ENCODE assay signal across 9 mouse cellular contexts in genomic region chr5:111414192-111414591, GRCm38 (mm10). TPM values are rescaled to one million over a fixed set of nuclear protein-coding genes. Genes with fewer than 3 reads are reported as not detected.
DNase-seq lines count a peak whose midpoint lies in the region; ATAC-seq and TF ChIP-seq lines count a peak whose summit lies in the region.
"Had no signal": no experiment of that assay in that cellular context is flagged by ENCODE, and none has a peak within 500 bp of the region (broad histone marks: within the 10 kb centered on the region; RNA-seq: fewer than 3 reads in every experiment).

No protein-coding gene starts in this region.

- H3K27me3 ChIP-seq in embryonic facial prominence, embryonic 11.5 days (ENCODE audit: control insufficient read depth, insufficient read depth, low read length): no peaks in the 10 kb centered on the region; the same call in 1 of the 2 replicates
- peaks cover 60% of the 10 kb centered on the region for H3K27me3 ChIP-seq in heart, embryonic 10.5 days (ENCODE audit: insufficient read depth, poor library complexity, severe bottlenecking)
- peaks cover 25% of the 10 kb centered on the region for H3K27me3 ChIP-seq in kidney, postnatal 0 days (ENCODE audit: insufficient read depth, low read length)
- H3K27me3 ChIP-seq in liver, embryonic 14.5 days (ENCODE audit: control insufficient read depth, insufficient read depth, low read length): peaks cover 46% of the 10 kb centered on the region
- H3K27me3 ChIP-seq in neural tube, embryonic 13.5 days: peaks cover 34% of the 10 kb centered on the region
- H3K27me3 ChIP-seq in thymus, adult 2 months (ENCODE audit: control insufficient read depth, insufficient read depth, low read length): peaks cover 16% of the 10 kb centered on the region; the same call in 1 of the 2 replicates

- no peaks in the 10 kb centered on the region for H3K36me3 ChIP-seq in embryonic facial prominence, embryonic 11.5 days (replicated peaks; ENCODE audit: control insufficient read depth, insufficient read depth, low read depth, low read length)
- H3K36me3 ChIP-seq in heart, embryonic 10.5 days: peaks cover 5% of the 10 kb centered on the region; the same call in 1 of the 2 replicates
- H3K36me3 ChIP-seq in kidney, postnatal 0 days (ENCODE audit: insufficient read depth, low read length): no peaks in the 10 kb centered on the region
- H3K36me3 ChIP-seq in liver, embryonic 14.5 days (replicated peaks; ENCODE audit: control insufficient read depth, insufficient read depth, low read depth): no peaks in the 10 kb centered on the region
- H3K36me3 ChIP-seq in neural tube, embryonic 13.5 days: no peaks in the 10 kb centered on the region
- no peaks in the 10 kb centered on the region for H3K36me3 ChIP-seq in thymus, adult 2 months (ENCODE audit: control insufficient read depth, insufficient read depth, low read length)

- no peak overlapping the region for H3K9ac ChIP-seq in embryonic facial prominence, embryonic 11.5 days (replicated peaks; ENCODE audit: low read length)
- no peak overlapping the region for H3K9ac ChIP-seq in kidney, postnatal 0 days (ENCODE audit: low read depth, low read length)
- no peak overlapping the region for H3K9ac ChIP-seq in liver, embryonic 14.5 days (replicated peaks)
- H3K9ac ChIP-seq in neural tube, embryonic 13.5 days: peak overlapping the region; percentile 97; the same call in 1 of the 2 replicates

- H3K4me3 ChIP-seq in embryonic facial prominence, embryonic 11.5 days (ENCODE audit: low read depth, low read length): no peak overlapping the region
- H3K4me3 ChIP-seq in heart, embryonic 10.5 days: no peak overlapping the region
- H3K4me3 ChIP-seq in kidney, postnatal 0 days (replicated peaks; ENCODE audit: low read depth, low read length): no peak overlapping the region
- H3K4me3 ChIP-seq in liver, embryonic 14.5 days (ENCODE audit: insufficient read depth in 1 of 2, low read depth in 2 of 2, low read length in 2 of 2): no peak overlapping the region
- H3K4me3 ChIP-seq in neural tube, embryonic 13.5 days: no peak overlapping the region
- H3K4me3 ChIP-seq in thymus, adult 2 months (ENCODE audit: control insufficient read depth, insufficient read depth, low read length): no peak overlapping the region
- H3K4me3 ChIP-seq: myocyte had no signal

- no peak overlapping the region for H3K27ac ChIP-seq in embryonic facial prominence, embryonic 11.5 days (replicated peaks; ENCODE audit: low read depth, low read length)
- 0 out of 2 replicates have a peak overlapping the region, but pooled peaks have one; percentile 1 for H3K27ac ChIP-seq in heart, embryonic 10.5 days
- no peak overlapping the region for H3K27ac ChIP-seq in kidney, postnatal 0 days
- no peak overlapping the region for H3K27ac ChIP-seq in liver, embryonic 14.5 days
- H3K27ac ChIP-seq in neural tube, embryonic 13.5 days (replicated peaks): peak overlapping the region; percentile 54
- no peak overlapping the region for H3K27ac ChIP-seq in thymus, adult 2 months (ENCODE audit: control insufficient read depth, insufficient read depth, low read length)

- peak; percentile 34; the same call in 1 of the 2 replicates for ATAC-seq in embryonic facial prominence, embryonic 11.5 days (replicated peaks; ENCODE audit: insufficient number of reproducible peaks, low FRiP score, low TSS enrichment, low read depth)
- ATAC-seq in kidney, postnatal 0 days (replicated peaks; ENCODE audit: low FRiP score, low read depth): no peak; the same call in 1 of the 2 replicates
- no peak for ATAC-seq in liver, embryonic 14.5 days (ENCODE audit: insufficient read depth)
- peak; percentile 28; the same call in 1 of the 2 replicates for ATAC-seq in neural tube, embryonic 13.5 days (ENCODE audit: low read depth)

- TF ChIP-seq POLR2A in thymus, adult 2 months (IDR thresholded peaks at IDR 0.05; ENCODE audit: control insufficient read depth, extremely low read depth, insufficient read depth, low read length, poor library complexity): no peak

- TF ChIP-seq EP300 in liver, embryonic 14.5 days (IDR thresholded peaks at IDR 0.05; ENCODE audit: low read depth): no peak

- DNase-seq in right cerebral cortex, adult 18-20 months: peak; percentile 83
- DNase-seq in right cerebral cortex, postnatal 36 days (ENCODE audit: low spot score in 2 of 2): no peak
- peak; percentile 90 for DNase-seq in embryonic facial prominence, embryonic 11.5 days (ENCODE audit: low spot score)
- DNase-seq in heart, embryonic 10.5 days (ENCODE audit: low spot score): no peak
- DNase-seq in kidney, postnatal 0 days (ENCODE audit: low spot score): peak; percentile 91
- peak in 1 of 3 experiments; percentile 20 for DNase-seq in liver, embryonic 14.5 days (ENCODE audit: low read depth in 3 of 3, low spot score in 3 of 3)
- DNase-seq in thymus, adult 2 months: peak; percentile 87

- peaks cover 6% of the 10 kb centered on the region for H3K4me1 ChIP-seq in embryonic facial prominence, embryonic 11.5 days (ENCODE audit: control insufficient read depth, insufficient read depth, low read length)
- H3K4me1 ChIP-seq in heart, embryonic 10.5 days: peaks cover 54% of the 10 kb centered on the region
- H3K4me1 ChIP-seq in kidney, postnatal 0 days (replicated peaks; ENCODE audit: insufficient read depth, low read length): peaks cover 19% of the 10 kb centered on the region; the same call in 1 of the 2 replicates
- no peaks in the 10 kb centered on the region for H3K4me1 ChIP-seq in liver, embryonic 14.5 days (replicated peaks; ENCODE audit: control insufficient read depth in 2 of 2, insufficient read depth in 2 of 2, low read length in 1 of 2)
- H3K4me1 ChIP-seq in neural tube, embryonic 13.5 days (replicated peaks): peaks cover 60% of the 10 kb centered on the region
- H3K4me1 ChIP-seq in thymus, adult 2 months (replicated peaks; ENCODE audit: control insufficient read depth, insufficient read depth, low read length): peaks cover 20% of the 10 kb centered on the region

- no peak overlapping the region; the same call in 1 of the 2 replicates for H3K4me2 ChIP-seq in embryonic facial prominence, embryonic 11.5 days (ENCODE audit: low read depth, low read length)
- no peak overlapping the region for H3K4me2 ChIP-seq in kidney, postnatal 0 days (ENCODE audit: low read length)
- H3K4me2 ChIP-seq in liver, embryonic 14.5 days (ENCODE audit: low read depth): no peak overlapping the region
- peak overlapping the region; percentile 95 for H3K4me2 ChIP-seq in neural tube, embryonic 13.5 days

- TF ChIP-seq CTCF in kidney, postnatal 0 days (IDR thresholded peaks at IDR 0.05; ENCODE audit: low read depth): peak; percentile 82
- peak; percentile 73 for TF ChIP-seq CTCF in liver, embryonic 14.5 days (IDR thresholded peaks at IDR 0.05; ENCODE audit: low read depth)
- peak; percentile 82 for TF ChIP-seq CTCF in thymus, adult 2 months (IDR thresholded peaks at IDR 0.05; ENCODE audit: borderline replicate concordance, control insufficient read depth, extremely low read depth, insufficient read depth, low read length, poor library complexity)

- WGBS in embryonic facial prominence, embryonic 11.5 days: 1% methylated on average over 5 of the region's 5 CpGs
- WGBS in heart, embryonic 10.5 days: under 1% methylated on average over 5 of the region's 5 CpGs
- WGBS in kidney, postnatal 0 days: 1% methylated on average over 5 of the region's 5 CpGs
- WGBS in liver, embryonic 14.5 days (ENCODE audit: insufficient replicate concordance): 0% methylated on average over 5 of the region's 5 CpGs
- WGBS in neural tube, embryonic 13.5 days: 0% methylated on average over 5 of the region's 5 CpGs
- WGBS in thymus, adult 2 months: 0% methylated on average over 5 of the region's 5 CpGs

- H3K9me3 ChIP-seq in embryonic facial prominence, embryonic 11.5 days (replicated peaks; ENCODE audit: control insufficient read depth, low read length): no peaks in the 10 kb centered on the region
- H3K9me3 ChIP-seq in heart, embryonic 10.5 days: no peaks in the 10 kb centered on the region
- H3K9me3 ChIP-seq in kidney, postnatal 0 days (replicated peaks; ENCODE audit: low read length): no peaks in the 10 kb centered on the region
- H3K9me3 ChIP-seq in liver, embryonic 14.5 days (ENCODE audit: control insufficient read depth, low read length): no peaks in the 10 kb centered on the region
- H3K9me3 ChIP-seq in neural tube, embryonic 13.5 days: no peaks in the 10 kb centered on the region

RNA-seq across cellular contexts. Expression of gene Mn1, which starts 3.0 kb away (rescaled TPM):
- 36.3 and 36.8 TPM in 2 replicates for polyA plus RNA-seq in embryonic facial prominence, embryonic 11.5 days (2014; fragmentation: Nextera tagmentation; extraction: Ambion mirVana)
- 6.4 and 7.7 TPM in 2 replicates for polyA plus RNA-seq in heart, embryonic 10.5 days (2016; fragmentation: Nextera tagmentation; extraction: Ambion mirVana)
- polyA plus RNA-seq in kidney, postnatal 0 days (2015; fragmentation: Nextera tagmentation; extraction: Ambion mirVana): 4.3 and 4.7 TPM in 2 replicates
- 0.44 and 0.52 TPM in 2 replicates for polyA plus RNA-seq in liver, embryonic 14.5 days (2012; rRNA removed)
- 0.81 and 0.99 TPM in 2 replicates for polyA plus RNA-seq in liver, embryonic 14.5 days (2014; fragmentation: Nextera tagmentation; extraction: Ambion mirVana)
- polyA plus RNA-seq in neural tube, embryonic 13.5 days (2015; fragmentation: Nextera tagmentation; extraction: Ambion mirVana): 22.3 and 23.5 TPM in 2 replicates
- polyA plus RNA-seq in thymus, adult 2 months (2012; rRNA removed): 2.4 and 3.4 TPM in 2 replicates

Comparison
In these comparisons a context has a peak if more than half of its experiments do, and no peak if none do; other contexts are left out.
1. DNase-seq: peak in right cerebral cortex, adult 18-20 months (single experiment), embryonic facial prominence, embryonic 11.5 days (single experiment), kidney, postnatal 0 days (single experiment) and thymus, adult 2 months (single experiment); none in right cerebral cortex, postnatal 36 days (0 of 2) and heart, embryonic 10.5 days (single experiment).
2. ATAC-seq: peak in embryonic facial prominence, embryonic 11.5 days (single experiment) and neural tube, embryonic 13.5 days (single experiment); none in kidney, postnatal 0 days (single experiment) and liver, embryonic 14.5 days (single experiment).
3. H3K27ac ChIP-seq: peak in heart, embryonic 10.5 days (single experiment) and neural tube, embryonic 13.5 days (single experiment); none in embryonic facial prominence, embryonic 11.5 days (single experiment), kidney, postnatal 0 days (single experiment), liver, embryonic 14.5 days (single experiment) and thymus, adult 2 months (single experiment).
4. Peak in every context shown above with its lines, with median percentiles within 50 percentile points of each other: CTCF ChIP-seq.